Mouse (Mus musculus) myocyte (in vitro differentiated cells): Measurements from ENCODE around the gene Nkapd1. TPM values are rescaled to one million over a fixed set of nuclear protein-coding genes. Genes with fewer than 3 reads are reported as not detected.

Source experiments
- H3K27me3 ChIP-seq: one replicate; pipeline ENCODE4 v1.6.1; 2011; ENCODE audit not compliant: control insufficient read depth, insufficient read depth, insufficient read length
- H3K36me3 ChIP-seq: one replicate; pipeline ENCODE4 v1.6.1; 2011; ENCODE audit not compliant: control insufficient read depth, insufficient read depth
- H3K4me2 ChIP-seq: one replicate; pipeline ENCODE4 v1.6.1; 2011; ENCODE audit warnings: low read depth, control low read depth
- H3K4me3 ChIP-seq: one replicate; pipeline ENCODE4 v1.5.1; 2011; ENCODE audit warnings: mild to moderate bottlenecking, control low read depth, moderate library complexity
- H3K79me2 ChIP-seq: one replicate; pipeline ENCODE4 v1.6.1; 2011; ENCODE audit not compliant: control insufficient read depth, insufficient read depth
- H3ac ChIP-seq: one replicate; pipeline ENCODE4 v1.6.1; 2011; ENCODE audit not compliant: control insufficient read depth, insufficient read length
- CEBPB ChIP-seq: IDR thresholded peaks from 2 replicates; pipeline ENCODE4 v1.6.1; 2011; ENCODE audit warnings: mild to moderate bottlenecking, moderate library complexity; ENCODE audit not compliant: poor library complexity, insufficient read depth, severe bottlenecking
- E2F4 ChIP-seq: IDR thresholded peaks from one replicate; pipeline ENCODE4 v1.6.1; 2011; ENCODE audit warnings: mild to moderate bottlenecking, control low read depth, moderate library complexity; ENCODE audit not compliant: insufficient read depth
- MAX ChIP-seq: IDR thresholded peaks from one replicate; pipeline ENCODE4 v1.6.1; 2011; ENCODE audit warnings: low read depth, mild to moderate bottlenecking, control low read depth
- MYOD1 ChIP-seq, 3 experiments: IDR thresholded peaks; one replicate each; pipeline ENCODE4 v1.6.1; 2011; ENCODE audit warnings: control low read depth in 2 of 3, low read depth in 2 of 3, mild to moderate bottlenecking in 2 of 3, moderate library complexity in 1 of 3; ENCODE audit not compliant: insufficient read length in 2 of 3, control insufficient read depth in 1 of 3
- MYOG ChIP-seq, 3 experiments: IDR thresholded peaks; one replicate each; pipeline ENCODE4 v1.6.1; 2011; ENCODE audit warnings: control low read depth in 2 of 3, low read depth in 2 of 3, mild to moderate bottlenecking in 2 of 3; ENCODE audit not compliant: insufficient read length in 2 of 3, control insufficient read depth in 1 of 3, insufficient read depth in 1 of 3
- POLR2A ChIP-seq: IDR thresholded peaks from one replicate; pipeline ENCODE4 v1.6.1; 2011; ENCODE audit warnings: low read depth, mild to moderate bottlenecking, control low read depth, moderate library complexity; ENCODE audit not compliant: insufficient read length
- POLR2AphosphoS2 ChIP-seq: IDR thresholded peaks from one replicate; pipeline ENCODE4 v1.6.1; 2011; ENCODE audit warnings: low read depth, control low read depth; ENCODE audit not compliant: insufficient read length
- REST ChIP-seq: IDR thresholded peaks from one replicate; pipeline ENCODE4 v1.6.1; 2011; ENCODE audit warnings: mild to moderate bottlenecking, control low read depth, moderate library complexity; ENCODE audit not compliant: insufficient read depth, insufficient read length
- SRF ChIP-seq: IDR thresholded peaks from one replicate; pipeline ENCODE4 v1.6.1; 2011; ENCODE audit warnings: low read depth; ENCODE audit not compliant: control insufficient read depth, insufficient read length
- TCF12 ChIP-seq: IDR thresholded peaks from one replicate; pipeline ENCODE4 v1.6.1; 2011; ENCODE audit warnings: mild to moderate bottlenecking, control low read depth; ENCODE audit not compliant: poor library complexity, insufficient read depth, severe bottlenecking
- TCF3 ChIP-seq: IDR thresholded peaks from one replicate; pipeline ENCODE4 v1.6.1; 2011; ENCODE audit warnings: low read depth, control low read depth; ENCODE audit not compliant: insufficient read length
- USF1 ChIP-seq: IDR thresholded peaks from one replicate; pipeline ENCODE4 v1.6.1; 2011; ENCODE audit warnings: low read depth, mild to moderate bottlenecking, control low read depth, moderate library complexity
- polyA plus RNA-seq: library from polyadenylated mRNA; unstranded; fragments of >200 nt; fragmentation: generic; extraction: Trizol; gene quantifications from one replicate; pipeline ENCODE4 v1.2.1, GENCODE M21; 2012; ENCODE audit warnings: missing spikeins

The Nkapd1 gene
- polyA plus RNA-seq, 1 experiment, result 4.8 TPM

- H3ac ChIP-seq, result peak overlapping the region; percentile 86
- peaks cover 39% of the 10 kb centered on the region for H3K79me2 ChIP-seq
- H3K27me3 ChIP-seq, result no peaks in the 10 kb centered on the region
- H3K36me3 ChIP-seq, result peaks cover 47% of the 10 kb centered on the region
- H3K4me2 ChIP-seq, result peak overlapping the region; percentile 94
- H3K4me3 ChIP-seq, result peak overlapping the region; percentile 85
- TF ChIP-seq MYOG (IDR thresholded peaks at IDR 0.05; ENCODE audit: control insufficient read depth in 1 of 3, insufficient read depth in 1 of 3, insufficient read length in 2 of 3, low read depth in 2 of 3) (no peak), POLR2A (no peak), TCF12 (no peak), TCF3 (no peak), CEBPB (no peak), MAX (no peak), POLR2AphosphoS2 (no peak), SRF (no peak), USF1 (no peak), MYOD1 (IDR thresholded peaks at IDR 0.05; ENCODE audit: control insufficient read depth in 1 of 3, insufficient read length in 2 of 3, low read depth in 2 of 3) (no peak), E2F4 (no peak), REST (no peak)
These were observed 15.0 kb downstream of the Nkapd1 start for GRCm38 (mm10) chr9:50602055-50602845.

GRCm38 (mm10) chr9:50601536-50601935 is 15.7 kb downstream of the Nkapd1 start:
- Histone ChIP-seq H3ac (no peak overlapping the region), H3K4me3 (peak overlapping the region; percentile 85), H3K36me3 (peaks cover 49% of the 10 kb centered on the region), H3K4me2 (no peak overlapping the region), H3K79me2 (peaks cover 39% of the 10 kb centered on the region), H3K27me3 (no peaks in the 10 kb centered on the region)
- no peak for TF ChIP-seq MYOG (IDR thresholded peaks at IDR 0.05; ENCODE audit: control insufficient read depth in 1 of 3, insufficient read depth in 1 of 3, insufficient read length in 2 of 3, low read depth in 2 of 3)
- no peak for TF ChIP-seq USF1
- no peak for TF ChIP-seq E2F4
- TF ChIP-seq TCF3, result no peak
- no peak for TF ChIP-seq MYOD1 (IDR thresholded peaks at IDR 0.05; ENCODE audit: control insufficient read depth in 1 of 3, insufficient read length in 2 of 3, low read depth in 2 of 3)
- TF ChIP-seq POLR2AphosphoS2, result no peak
- TF ChIP-seq SRF, result no peak
- TF ChIP-seq CEBPB, result no peak
- no peak for TF ChIP-seq MAX

- TF ChIP-seq TCF3 (no peak), USF1 (no peak), MYOD1 (IDR thresholded peaks at IDR 0.05; ENCODE audit: control insufficient read depth in 1 of 3, insufficient read length in 2 of 3, low read depth in 2 of 3) (no peak), MYOG (IDR thresholded peaks at IDR 0.05; ENCODE audit: control insufficient read depth in 1 of 3, insufficient read depth in 1 of 3, insufficient read length in 2 of 3, low read depth in 2 of 3) (no peak), MAX (no peak)
- Histone ChIP-seq H3K4me3 (no peak overlapping the region), H3K79me2 (peaks cover 12% of the 10 kb centered on the region), H3K4me2 (no peak overlapping the region), H3K27me3 (no peaks in the 10 kb centered on the region), H3K36me3 (peaks cover 41% of the 10 kb centered on the region), H3ac (no peak overlapping the region)
These were observed 20.3 kb downstream of the Nkapd1 start for GRCm38 (mm10) chr9:50596973-50597372.

- H3ac ChIP-seq, result no peak overlapping the region
- H3K36me3 ChIP-seq, result peaks cover 33% of the 10 kb centered on the region
- H3K27me3 ChIP-seq, result no peaks in the 10 kb centered on the region
- no peak overlapping the region for H3K4me3 ChIP-seq
- no peak overlapping the region for H3K4me2 ChIP-seq
- no peak for TF ChIP-seq TCF12
- TF ChIP-seq TCF3, result no peak
- no peak for TF ChIP-seq MYOG (IDR thresholded peaks at IDR 0.05; ENCODE audit: control insufficient read depth in 1 of 3, insufficient read depth in 1 of 3, insufficient read length in 2 of 3, low read depth in 2 of 3)
- no peak for TF ChIP-seq POLR2AphosphoS2
- no peak for TF ChIP-seq CEBPB
- TF ChIP-seq USF1, result no peak
- TF ChIP-seq E2F4, result no peak
- no peak for TF ChIP-seq POLR2A
- TF ChIP-seq SRF, result no peak
- H3K79me2 ChIP-seq, result no peaks in the 10 kb centered on the region
These were observed 22.4 kb downstream of the Nkapd1 start for GRCm38 (mm10) chr9:50594794-50595417.

- Histone ChIP-seq H3K4me2 (no peak overlapping the region), H3K4me3 (no peak overlapping the region), H3ac (no peak overlapping the region), H3K36me3 (peaks cover 27% of the 10 kb centered on the region), H3K27me3 (no peaks in the 10 kb centered on the region), H3K79me2 (no peaks in the 10 kb centered on the region)
- TF ChIP-seq MAX (no peak), SRF (no peak), POLR2A (no peak), POLR2AphosphoS2 (no peak), USF1 (no peak), TCF12 (no peak), MYOD1 (IDR thresholded peaks at IDR 0.05; ENCODE audit: control insufficient read depth in 1 of 3, insufficient read length in 2 of 3, low read depth in 2 of 3) (no peak), CEBPB (no peak), REST (no peak)
These were observed 23.7 kb downstream of the Nkapd1 start for GRCm38 (mm10) chr9:50593544-50593943.
